Mouse (Mus musculus): ENCODE data around the gene Il5ra.

Il5ra gene

DNA sequence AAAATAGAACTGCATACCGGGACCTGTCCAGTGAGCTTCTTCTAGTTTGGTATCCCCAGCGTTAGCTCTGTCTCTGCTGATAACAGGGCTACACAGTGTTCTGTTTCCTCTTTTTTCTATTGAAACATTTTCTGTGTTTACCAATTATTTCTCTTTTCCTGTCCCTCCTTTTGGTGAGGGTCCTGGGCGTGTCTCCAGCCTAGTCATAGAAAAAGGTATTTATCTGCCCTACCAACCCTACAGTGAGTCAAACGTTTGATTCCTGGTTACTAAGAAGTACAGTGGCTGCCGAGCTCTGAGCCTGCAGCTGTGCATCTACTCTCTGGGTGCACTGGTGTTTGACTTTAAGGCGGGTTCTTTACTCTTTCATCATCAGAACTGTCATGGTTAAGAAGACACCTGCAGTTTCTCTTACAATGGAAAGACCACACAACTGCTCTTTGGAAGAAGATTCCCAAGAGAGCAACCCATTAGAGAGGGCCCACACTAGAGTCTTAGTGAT is at the start of gene Il5ra:
Gene Il5ra (minus strand): TSS at position 151 of the 502 bp plus-strand sequence.
- DNase-seq (ENCODE audit: low spot score in 2 of 2) = no peak

DNA sequence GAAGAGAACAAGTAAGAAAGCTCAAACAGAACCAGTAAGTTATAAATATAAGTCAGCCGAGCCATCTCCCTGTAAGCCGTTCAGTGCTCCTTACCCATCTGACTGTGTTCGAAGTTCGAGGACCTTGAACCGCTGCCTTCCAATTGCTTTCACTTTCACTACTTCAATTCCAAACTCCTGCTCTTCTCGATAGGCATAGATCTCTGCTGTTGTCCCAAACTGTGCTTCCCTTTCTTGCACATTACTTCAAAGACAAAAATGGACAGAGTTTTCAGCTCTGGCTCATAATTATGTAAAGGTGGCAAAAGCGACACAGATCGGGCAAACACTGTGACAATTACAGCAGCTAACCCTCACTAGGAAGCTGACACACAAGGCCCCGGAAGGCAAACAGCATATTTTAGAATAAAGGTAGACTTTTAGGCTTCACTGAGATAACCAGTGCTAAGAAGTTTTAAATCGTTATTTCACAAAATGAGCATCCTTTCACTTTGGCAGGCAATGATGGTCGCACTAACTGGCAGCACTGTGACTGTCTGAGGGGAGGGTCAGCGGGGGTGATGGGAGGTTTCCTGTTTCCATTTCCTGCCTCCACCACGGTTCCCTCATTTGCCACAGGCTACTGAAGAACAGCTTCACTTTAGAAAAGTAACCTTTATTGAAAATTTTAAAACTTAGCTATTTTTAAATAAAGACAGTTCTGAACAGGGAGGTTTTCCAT is 45.4 kb upstream of the Il5ra start:
- DNase-seq (ENCODE audit: low spot score in 2 of 2) = no peak

DNA sequence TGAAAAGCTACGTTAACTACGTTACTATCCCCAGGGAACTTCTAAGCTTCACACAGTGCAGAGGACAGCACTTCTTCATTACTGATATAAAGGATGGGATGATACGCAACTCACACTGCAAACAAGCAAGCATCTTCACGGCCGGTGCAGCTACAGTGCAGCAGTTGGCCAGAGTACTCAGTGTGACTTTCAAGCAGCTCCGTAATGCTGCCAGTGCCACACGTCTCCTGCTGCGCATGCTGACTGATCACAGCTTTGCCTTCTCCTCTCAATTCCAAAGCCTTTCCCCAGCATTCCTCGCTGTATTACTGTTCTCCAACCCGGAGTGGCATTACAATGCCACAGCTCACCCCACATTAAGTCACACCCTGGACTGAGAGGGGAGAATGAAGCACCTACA is 44.8 kb upstream of the Il5ra start:
- no peak for DNase-seq (ENCODE audit: low spot score in 2 of 2)

DNA sequence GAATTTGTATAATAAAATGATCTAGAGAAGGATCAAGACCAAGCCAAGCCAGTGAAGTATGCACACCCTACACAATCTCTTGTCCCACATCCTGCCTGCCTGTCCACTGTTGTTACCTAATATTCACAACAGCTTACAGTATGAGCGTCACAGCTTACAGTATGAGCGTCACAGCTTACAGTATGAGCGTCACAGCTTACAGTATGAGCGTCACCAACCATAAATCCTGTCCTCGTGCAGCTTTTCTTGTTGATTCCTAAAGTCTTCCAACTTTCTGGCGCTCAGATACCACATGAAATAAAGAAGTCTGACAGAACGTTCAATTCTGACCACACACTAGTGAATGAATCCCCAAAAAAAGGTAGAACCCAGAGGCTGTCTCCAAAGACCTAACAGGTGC is 44.3 kb upstream of the Il5ra start:
- DNase-seq (ENCODE audit: low spot score in 2 of 2) = no peak

DNA sequence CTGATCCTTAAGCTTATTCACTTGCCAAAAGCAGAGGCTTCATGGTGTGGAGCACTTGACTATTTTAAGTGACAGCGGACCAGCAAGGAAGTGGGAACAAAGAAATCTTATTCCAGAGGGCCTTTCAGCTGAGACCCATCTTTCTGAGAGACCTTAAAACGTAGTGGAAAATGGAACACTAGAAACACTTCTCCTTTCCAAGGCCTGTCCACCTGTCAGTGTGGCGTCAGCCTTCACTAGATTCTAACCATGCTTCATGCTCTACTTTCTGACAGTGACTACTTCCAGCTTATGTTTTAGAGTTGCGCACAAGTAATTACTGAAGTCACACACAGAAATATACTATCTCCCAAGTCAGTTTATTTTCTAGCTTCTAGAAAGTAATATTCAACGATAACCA is 43.6 kb upstream of the Il5ra start:
- DNase-seq (ENCODE audit: low spot score in 2 of 2) = no peak

DNA sequence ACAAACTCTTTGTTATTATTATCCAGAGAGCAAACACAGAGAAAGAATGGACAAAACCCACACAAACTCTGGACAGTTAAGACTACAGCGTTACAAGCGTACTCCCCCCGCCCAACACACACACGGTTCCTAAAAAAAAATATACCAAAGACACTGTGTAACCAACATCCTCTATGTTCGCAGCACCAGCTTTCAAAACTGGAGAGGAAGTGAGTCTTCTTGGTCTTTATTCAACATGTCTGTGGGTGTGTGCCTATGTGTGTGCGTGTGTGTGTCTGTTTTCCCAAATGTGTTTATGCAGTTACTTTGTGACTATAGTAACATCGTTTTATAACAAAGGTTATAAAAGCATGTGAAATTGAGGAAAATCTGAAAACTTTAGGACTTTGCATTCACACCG is 42.6 kb upstream of the Il5ra start:
- DNase-seq (ENCODE audit: low spot score in 2 of 2) = no peak

DNA sequence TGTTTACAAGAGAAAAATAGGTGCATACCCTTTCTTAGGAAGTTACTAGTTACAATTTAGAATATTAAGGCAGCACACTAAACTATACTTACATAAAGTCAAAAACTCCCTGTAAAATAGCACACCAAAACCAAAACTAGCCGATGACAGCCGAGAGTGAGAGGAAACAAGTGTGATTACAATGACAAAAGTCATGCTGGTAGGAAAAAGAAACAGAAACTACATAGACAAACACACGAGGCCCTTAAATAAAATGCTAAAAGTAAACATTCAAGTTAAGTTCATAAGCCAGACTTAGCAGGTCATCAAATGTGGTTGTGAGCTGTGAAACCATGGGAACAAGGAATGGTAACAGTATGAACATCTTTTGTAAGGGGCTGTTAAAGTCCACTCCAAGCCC is 38.3 kb upstream of the Il5ra start:
- DNase-seq (ENCODE audit: low spot score in 2 of 2) = no peak

DNA sequence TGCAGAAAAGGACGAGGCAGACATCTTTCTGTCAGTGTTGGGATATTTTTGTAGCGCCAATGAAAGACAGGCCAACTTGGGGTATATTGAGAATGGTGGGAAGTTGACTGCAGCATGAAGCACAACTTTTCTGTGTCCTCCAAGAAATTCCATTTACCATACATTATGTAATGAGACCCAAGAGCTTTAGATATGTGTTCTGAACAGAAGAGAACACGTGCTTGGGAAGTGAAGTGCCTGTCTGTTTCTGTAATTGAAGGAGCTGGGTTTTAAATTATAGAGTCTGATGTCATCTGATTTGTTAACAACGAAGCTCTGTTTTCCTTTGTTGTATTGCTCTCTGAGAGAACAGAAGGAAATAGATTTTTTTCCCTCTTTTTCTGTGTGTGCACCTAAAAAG is 21.2 kb upstream of the Il5ra start:
- no peak for DNase-seq (ENCODE audit: low spot score in 2 of 2)

DNA sequence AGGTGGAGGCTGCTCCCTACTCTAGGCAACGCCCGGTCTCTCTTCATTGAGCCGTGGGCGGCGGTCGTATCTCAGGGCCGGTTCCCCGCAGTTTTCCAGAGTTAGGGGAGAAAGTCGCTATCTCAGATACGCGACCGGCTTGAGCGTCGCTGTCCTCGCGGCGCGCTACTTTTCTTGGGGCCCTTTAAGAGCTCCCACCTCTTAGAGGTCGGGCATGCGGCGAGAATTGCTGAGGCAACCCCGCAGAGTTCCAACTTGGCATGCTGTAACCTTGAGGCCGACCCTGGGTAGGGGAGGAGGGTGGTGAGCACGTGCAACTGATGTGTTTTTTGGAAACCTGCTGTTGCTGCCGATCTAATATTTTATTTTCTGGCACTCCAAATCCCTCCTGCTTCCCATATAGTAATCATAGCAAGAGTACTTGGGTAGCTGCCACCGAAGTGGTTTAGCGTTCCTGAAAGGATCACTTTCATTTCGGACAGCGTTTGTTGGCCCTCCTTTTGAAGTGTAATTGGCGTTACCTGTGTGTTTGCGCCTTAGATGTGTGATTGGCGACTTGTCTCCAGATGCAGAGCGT is 20.5 kb upstream of the Il5ra start:
- no peak for DNase-seq (ENCODE audit: low spot score in 2 of 2)

DNA sequence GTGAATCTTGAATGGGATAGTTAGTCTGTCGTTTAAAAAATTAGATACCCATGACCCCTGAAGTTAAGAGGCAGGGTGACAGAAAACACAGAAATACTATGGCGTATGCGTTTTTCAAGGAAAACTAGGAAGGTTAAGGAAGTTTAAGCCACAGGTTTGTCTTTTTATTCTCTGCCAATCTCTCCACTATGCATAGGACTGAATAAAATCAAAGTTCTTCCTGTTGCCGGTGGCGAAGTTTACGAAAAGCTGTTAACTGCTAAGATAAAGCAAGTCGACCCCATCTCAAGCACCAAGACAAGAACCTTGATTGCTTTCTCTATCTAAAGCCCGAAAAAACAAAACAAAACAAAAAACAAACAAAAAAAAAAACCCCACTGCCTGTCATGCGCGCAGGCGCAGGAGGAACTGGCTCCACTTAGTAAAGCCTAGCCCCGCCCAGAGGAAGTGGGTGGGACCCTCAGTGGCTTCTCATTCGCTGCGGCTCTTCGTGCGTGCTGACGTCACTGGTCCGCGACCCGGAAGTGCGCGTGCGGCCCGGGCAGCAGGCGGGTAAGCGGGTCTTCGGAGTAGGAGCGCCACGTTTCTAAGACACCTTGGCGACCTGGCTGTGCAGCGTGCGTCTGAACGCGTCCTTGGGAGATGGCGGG is 19.9 kb upstream of the Il5ra start, which contains the start of gene Trnt1:
Gene Trnt1 (plus strand): TSS at position 481 of the 650 bp plus-strand sequence.
- DNase-seq (ENCODE audit: low spot score in 2 of 2) = peak; percentile 88 to 97

DNA sequence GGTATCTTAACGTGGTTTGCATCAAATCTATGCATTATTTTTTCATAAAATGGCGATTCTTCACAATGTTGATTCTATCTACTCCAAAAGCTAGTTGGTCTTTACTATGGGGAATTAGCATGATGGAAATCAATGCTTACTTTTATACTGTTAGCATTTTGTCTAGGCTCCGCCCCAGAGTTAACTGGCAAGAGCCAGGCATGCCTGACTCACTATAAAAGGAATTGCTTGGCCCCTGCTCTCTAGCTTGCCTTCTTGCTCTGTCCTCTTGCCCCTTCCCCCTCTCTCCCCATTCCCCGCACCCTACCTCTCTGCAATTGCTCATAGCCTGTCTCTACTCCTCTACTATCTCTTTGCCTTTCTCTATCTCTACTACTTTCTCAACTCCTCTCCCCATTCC is 17.9 kb upstream of the Il5ra start:
- no peak for DNase-seq (ENCODE audit: low spot score in 2 of 2)

DNA sequence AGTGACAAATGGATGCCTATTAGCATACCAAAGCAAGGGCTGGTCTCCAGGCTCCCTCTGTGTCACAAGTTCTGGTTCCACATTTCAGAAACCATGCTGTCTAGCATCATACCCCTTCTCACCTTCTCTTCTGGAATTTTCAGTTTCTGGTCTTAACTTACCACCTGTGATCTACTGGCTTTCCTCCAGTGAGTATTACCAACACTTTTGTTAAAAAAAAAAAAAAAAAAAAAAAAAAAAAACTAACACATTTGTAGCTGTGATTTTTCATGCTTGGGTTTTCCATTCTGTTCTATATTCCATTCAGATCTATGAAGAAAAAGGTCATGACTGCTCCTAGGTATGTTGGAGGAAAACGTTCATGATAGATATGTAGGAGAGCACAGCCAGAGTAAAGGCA is 17.1 kb upstream of the Il5ra start:
- no peak for DNase-seq (ENCODE audit: low spot score in 2 of 2)

DNA sequence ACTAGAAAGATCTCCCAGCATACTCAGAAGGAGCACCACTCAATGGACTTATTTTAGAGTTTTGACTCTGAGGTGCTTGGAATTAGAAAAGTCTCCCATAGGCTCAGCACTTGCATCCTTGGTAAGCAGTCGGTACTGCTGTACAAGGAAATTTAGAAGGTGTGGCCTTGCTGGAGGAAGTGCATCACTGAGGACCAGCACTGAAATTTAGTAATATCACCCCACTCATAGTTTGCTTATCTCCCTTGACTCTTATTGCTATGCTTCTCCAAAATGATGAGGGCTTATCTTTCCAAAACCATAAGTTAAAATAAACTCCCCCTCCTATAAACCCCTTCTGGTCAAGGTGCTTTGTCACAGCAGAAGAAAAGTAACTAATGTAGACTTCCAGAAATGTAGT is 12.6 kb upstream of the Il5ra start:
- no peak for DNase-seq (ENCODE audit: low spot score in 2 of 2)

DNA sequence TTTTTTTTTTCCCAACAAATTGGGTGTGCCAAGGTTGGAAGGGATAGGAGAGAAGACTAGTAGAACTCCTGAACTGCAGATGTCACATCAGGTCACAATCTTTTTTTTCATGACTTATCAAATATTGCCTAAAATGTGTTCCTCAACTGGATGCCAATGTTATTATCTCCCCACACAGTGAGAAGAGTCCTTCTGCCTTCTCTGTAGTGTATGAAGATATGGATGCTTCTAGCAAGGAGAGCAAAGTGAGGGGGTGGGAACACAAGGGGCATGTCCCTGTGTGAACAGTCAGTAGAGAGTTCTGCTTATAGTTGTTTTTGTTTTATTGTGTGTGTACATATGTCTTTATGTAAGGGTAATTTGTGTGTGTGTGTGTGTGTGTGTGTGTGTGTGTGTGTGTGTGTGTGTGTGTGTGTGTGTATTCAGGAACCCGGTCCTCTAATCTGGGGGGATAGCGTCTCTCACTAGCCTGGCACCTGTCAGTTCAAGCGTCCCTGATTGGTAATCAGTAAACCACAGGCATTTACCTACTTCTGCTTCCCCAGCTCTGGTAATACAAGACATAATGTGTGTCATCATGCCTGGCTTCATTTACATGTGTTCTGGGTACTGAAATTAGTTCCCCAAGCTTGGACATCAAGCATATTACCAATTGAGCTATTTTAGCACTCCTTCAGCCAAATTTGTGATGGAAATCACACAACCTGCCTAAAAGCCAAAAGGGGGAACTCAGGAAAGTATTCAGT is 11.8 kb upstream of the Il5ra start:
- DNase-seq (ENCODE audit: low spot score in 2 of 2) = no peak

DNA sequence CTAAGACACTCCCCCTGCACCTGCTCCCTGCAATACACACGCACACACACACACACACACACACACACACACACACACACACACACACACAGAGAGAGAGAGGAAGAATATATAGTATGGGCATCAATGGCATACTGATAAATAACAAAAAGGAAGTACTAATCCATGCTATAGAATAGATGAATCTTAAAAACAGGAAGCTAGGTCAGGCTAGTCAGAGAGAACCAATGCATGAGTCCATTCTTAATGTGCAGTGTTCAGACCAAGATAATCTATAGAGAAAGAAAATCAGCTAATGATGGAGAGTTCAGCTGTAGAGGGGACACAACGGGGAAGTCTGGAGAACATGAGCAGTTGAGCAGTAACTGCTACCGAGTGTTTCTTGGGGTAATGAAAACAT is 9.5 kb upstream of the Il5ra start:
- DNase-seq (ENCODE audit: low spot score in 2 of 2) = no peak

DNA sequence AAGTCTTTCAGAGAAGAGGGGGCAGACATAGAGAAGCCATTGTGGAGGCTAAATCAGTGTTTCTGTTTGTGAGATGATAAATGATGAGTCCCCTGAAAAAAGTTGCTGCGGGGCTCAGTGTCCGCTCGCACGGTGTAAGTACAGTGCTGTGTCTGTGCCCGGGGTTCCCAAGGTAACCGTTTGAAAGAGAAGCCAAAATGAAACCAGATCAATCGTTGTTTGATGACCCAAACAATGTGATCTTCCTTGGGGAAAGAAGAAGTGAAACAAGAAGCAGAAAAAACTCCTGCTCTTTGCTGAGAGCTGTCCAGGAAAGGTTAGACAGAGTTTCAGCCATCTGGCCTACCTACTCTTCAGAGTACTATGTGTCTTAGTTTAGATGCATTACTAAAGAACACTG is 1.5 kb upstream of the Il5ra start:
- DNase-seq (ENCODE audit: low spot score in 2 of 2) = no peak

DNA sequence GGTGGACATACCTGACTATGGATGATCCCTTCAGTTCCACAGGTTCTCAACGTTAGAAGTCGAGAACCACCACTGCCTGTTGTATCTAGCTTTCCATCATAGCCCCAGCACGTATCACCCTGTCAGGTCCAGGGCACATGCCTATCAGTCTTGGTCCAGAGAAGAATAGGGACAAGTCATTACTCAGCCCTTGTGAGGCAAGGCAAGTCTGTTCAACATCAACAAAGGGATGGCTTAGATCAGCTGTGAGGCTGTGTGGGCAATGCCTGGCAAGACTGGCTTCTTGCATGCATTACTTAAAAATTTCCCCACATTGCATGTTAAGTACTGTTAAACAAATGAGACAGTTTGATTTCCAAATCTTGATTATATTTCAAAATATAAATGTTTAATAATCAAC is 1.0 kb downstream of the Il5ra start:
- no peak for DNase-seq (ENCODE audit: low spot score in 2 of 2)

DNA sequence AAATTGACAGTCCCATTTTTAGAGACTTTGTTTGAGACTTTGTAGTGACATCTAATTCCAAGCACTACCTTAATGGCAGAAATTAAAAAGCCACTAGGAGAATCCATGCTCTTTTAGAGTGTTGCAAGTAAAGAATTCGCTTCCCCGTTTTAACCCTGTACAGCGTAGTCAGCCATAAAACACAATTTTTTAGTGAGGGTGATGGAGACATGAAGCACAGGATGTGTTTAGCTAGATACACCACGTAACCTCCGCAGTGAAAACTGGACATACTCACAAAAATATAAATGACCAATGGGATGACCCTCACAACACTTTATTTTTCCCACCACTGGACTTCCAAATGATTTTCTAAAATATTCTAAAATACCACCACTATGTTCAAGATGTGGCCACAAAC is 1.6 kb downstream of the Il5ra start:
- DNase-seq (ENCODE audit: low spot score in 2 of 2) = no peak

DNA sequence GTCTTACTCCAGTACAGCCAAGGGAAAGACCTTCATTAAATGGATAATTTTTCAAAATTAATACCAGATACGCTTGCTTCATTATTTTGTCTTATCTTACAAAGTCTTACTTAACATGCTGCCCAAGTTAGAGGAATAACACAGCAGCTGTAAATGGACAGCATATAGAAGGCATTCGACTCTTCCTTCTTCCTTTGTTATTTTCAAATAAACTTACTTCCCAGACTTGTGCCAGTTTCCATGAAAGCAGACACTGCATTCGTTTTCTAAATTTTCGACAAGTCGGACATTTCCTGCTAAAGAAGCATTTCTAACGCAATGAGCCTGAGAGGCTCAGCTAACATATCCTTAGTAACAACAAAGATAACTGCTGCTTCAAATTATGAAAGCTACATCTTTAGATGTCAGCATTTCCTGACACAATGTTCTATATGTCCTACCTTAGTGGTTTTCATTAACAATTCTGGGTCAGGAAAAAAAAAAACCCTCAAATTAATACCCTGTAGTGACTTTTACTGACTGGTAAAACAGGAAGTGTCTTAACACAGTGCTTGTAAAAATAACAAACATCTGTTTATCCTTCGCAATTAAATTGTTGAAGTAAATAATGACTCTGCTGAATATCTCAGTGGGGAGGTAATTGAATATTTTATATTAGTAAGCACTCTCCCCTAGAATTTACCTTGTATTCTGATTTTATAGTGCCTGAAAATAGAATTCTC is 3.0 kb downstream of the Il5ra start:
- no peak for DNase-seq (ENCODE audit: low spot score in 2 of 2)

DNA sequence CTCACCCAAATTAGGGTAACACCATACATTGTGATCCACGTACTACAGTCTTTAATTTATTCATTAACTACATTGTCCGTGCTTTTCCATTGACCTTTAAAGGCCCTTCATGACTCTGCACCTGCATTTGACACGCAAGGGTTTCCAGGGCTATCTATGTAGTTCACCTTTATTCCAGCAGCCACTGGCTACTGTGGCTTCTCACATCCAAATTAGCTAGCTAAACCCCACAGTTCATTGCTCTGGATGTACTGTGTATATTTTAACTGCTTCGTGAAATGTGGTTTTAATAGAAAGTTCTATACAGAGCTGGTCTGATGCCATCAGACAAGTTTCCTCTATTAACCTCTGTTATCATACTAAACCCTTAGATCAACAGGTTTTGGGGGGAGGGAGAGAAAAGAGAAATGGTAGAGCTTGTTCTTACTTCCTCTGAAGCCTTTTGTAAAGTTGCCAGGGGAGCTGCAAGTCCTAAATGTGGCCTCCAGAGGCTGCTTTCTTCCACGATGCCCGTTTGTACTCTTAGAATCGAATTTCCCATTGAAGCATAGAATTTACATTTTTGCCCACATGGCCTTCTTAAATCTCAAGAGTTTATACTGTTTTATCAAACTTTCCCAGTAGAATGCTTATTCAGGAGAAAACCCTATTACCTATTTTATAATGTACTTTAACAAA is 5.1 kb downstream of the Il5ra start:
- DNase-seq (ENCODE audit: low spot score in 2 of 2) = no peak

DNA sequence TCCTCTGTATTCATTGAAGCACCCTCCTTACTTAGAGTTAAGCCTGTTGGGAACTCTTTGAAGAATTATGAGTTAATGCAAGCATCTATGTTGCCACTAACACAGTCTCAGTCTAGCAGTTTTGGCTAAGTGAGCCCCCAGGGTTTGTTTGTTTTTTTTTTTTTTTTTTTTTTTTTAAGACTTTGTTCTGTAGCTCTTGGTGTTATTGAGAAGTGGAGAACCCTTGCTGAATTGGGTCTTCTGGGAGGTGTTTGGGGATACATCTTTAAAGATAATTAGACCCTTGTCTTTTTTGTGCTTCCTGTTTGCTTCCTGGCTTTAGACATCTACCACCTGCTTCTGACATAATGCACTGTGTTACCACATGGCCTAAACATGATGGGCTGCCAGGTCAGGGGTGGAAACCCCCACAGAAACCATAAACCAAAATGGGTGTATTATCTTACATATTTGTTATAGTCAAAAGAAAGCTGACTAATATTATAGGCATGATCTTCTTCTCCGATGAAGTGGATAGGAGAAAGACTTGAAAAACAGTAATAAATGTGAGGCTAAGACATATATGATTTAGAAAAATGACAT is 8.5 kb downstream of the Il5ra start:
- DNase-seq (ENCODE audit: low spot score in 2 of 2) = no peak

Measured in left cerebral cortex, adult 9 months (tissue).